Mouse (Mus musculus) MEL (cell line): ENCODE data around the gene Oprl1. TPM values are rescaled to one million over a fixed set of nuclear protein-coding genes. Genes with fewer than 3 reads are reported as not detected.

Source experiments
- DNase-seq: peaks from one replicate; pipeline ENCODE4 v3.0.0; 2011; ENCODE audit warnings: low read depth, low spot score
- H3K27ac ChIP-seq: 2 replicates; pipeline ENCODE4 v1.5.1; 2012; ENCODE audit warnings: low read depth, mild to moderate bottlenecking, control low read depth, low read length, moderate library complexity; ENCODE audit not compliant: control insufficient read depth
- H3K27me3 ChIP-seq, 2 experiments: fragments of 150-350 bp in 1 of 2; sonication (generic) in 1 of 2; 2 replicates each; pipeline ENCODE4 v1.6.1; 2012; ENCODE audit warnings: low read length in 2 of 2, mild to moderate bottlenecking in 2 of 2, improper control_type of control experiment in 1 of 2, moderate library complexity in 1 of 2; ENCODE audit not compliant: insufficient read depth in 2 of 2, control insufficient read depth in 1 of 2
- H3K36me3 ChIP-seq, 2 experiments: 2 replicates each; pipeline ENCODE4 v1.6.1; 2012 to 2014; ENCODE audit warnings: low read length in 2 of 2, improper control_type of control experiment in 1 of 2, inconsistent platforms in 1 of 2, mild to moderate bottlenecking in 1 of 2; ENCODE audit not compliant: insufficient read depth in 2 of 2, control insufficient read depth in 1 of 2
- H3K4me1 ChIP-seq, 2 experiments: fragments of 150-350 bp in 1 of 2; sonication (generic) in 1 of 2; 2 replicates each; pipeline ENCODE4 v1.6.1; 2012; ENCODE audit warnings: low read length in 2 of 2, improper control_type of control experiment in 1 of 2, mild to moderate bottlenecking in 1 of 2; ENCODE audit not compliant: insufficient read depth in 2 of 2, control insufficient read depth in 1 of 2
- H3K4me3 ChIP-seq, 2 experiments: fragments of 150-350 bp in 1 of 2; sonication (generic) in 1 of 2; 2 replicates each; pipeline ENCODE4 v1.5.1; 2012; ENCODE audit warnings: low read depth in 2 of 2, low read length in 2 of 2, mild to moderate bottlenecking in 2 of 2, moderate library complexity in 2 of 2, control low read depth in 1 of 2, improper control_type of control experiment in 1 of 2; ENCODE audit not compliant: control insufficient read depth in 1 of 2, insufficient read depth in 1 of 2
- H3K79me2 ChIP-seq: 2 replicates; pipeline ENCODE4 v1.6.1; 2012; ENCODE audit warnings: mild to moderate bottlenecking, low read length, moderate library complexity; ENCODE audit not compliant: control insufficient read depth, poor library complexity, insufficient read depth
- H3K9ac ChIP-seq: 2 replicates; pipeline ENCODE4 v1.6.1; 2012; ENCODE audit warnings: low read depth, mild to moderate bottlenecking, control low read depth, low read length, moderate library complexity; ENCODE audit not compliant: control insufficient read depth, poor library complexity, severe bottlenecking
- H3K9me3 ChIP-seq: fragments of 150-350 bp; sonication (generic); replicated peaks from 2 replicates; pipeline ENCODE4 v1.6.1; 2012; ENCODE audit warnings: mild to moderate bottlenecking, low read length, improper control_type of control experiment, moderate library complexity; ENCODE audit not compliant: insufficient read depth
- BHLHE40 ChIP-seq: IDR thresholded peaks from 2 replicates; pipeline ENCODE4 v1.6.1; 2012; ENCODE audit warnings: low read depth, mild to moderate bottlenecking, inconsistent platforms, low read length, improper control_type of control experiment, borderline replicate concordance
- CHD2 ChIP-seq: IDR thresholded peaks from 2 replicates; pipeline ENCODE4 v1.6.1; 2011; ENCODE audit warnings: low read length, improper control_type of control experiment
- ELF1 ChIP-seq: IDR thresholded peaks from 2 replicates; pipeline ENCODE4 v1.6.1; 2014; ENCODE audit warnings: low read depth, mild to moderate bottlenecking, inconsistent platforms, low read length, improper control_type of control experiment, moderate library complexity
- GATA1 ChIP-seq: IDR thresholded peaks from 2 replicates; pipeline ENCODE4 v1.6.1; 2011; ENCODE audit warnings: low read depth, low read length, improper control_type of control experiment
- HCFC1 ChIP-seq: IDR thresholded peaks from 2 replicates; pipeline ENCODE4 v1.6.1; 2012; ENCODE audit warnings: low read depth, mild to moderate bottlenecking, inconsistent platforms, low read length, improper control_type of control experiment, moderate library complexity
- JUND ChIP-seq: IDR thresholded peaks from 2 replicates; pipeline ENCODE4 v1.6.1; 2011; ENCODE audit warnings: low read depth, mild to moderate bottlenecking, improper control_type of control experiment, low read length
- MAZ ChIP-seq: IDR thresholded peaks from 2 replicates; pipeline ENCODE4 v1.6.1; 2012; ENCODE audit warnings: low read depth, mild to moderate bottlenecking, inconsistent platforms, low read length, improper control_type of control experiment
- NELFE ChIP-seq: IDR thresholded peaks from 2 replicates; pipeline ENCODE4 v1.6.1; 2011; ENCODE audit warnings: low read depth, low read length, improper control_type of control experiment
- POLR2A ChIP-seq, 2 experiments: IDR thresholded peaks; 2 replicates each; pipeline ENCODE4 v1.6.1; 2011 to 2012; ENCODE audit warnings: low read length in 2 of 2, mild to moderate bottlenecking in 2 of 2, control low read depth in 1 of 2, improper control_type of control experiment in 1 of 2, low read depth in 1 of 2, moderate library complexity in 1 of 2; ENCODE audit not compliant: control insufficient read depth in 1 of 2, insufficient read depth in 1 of 2, poor library complexity in 1 of 2
- POLR2AphosphoS2 ChIP-seq: IDR thresholded peaks from 2 replicates; pipeline ENCODE4 v1.6.1; 2011; ENCODE audit warnings: low read length, improper control_type of control experiment
- POLR2AphosphoS5 ChIP-seq: IDR thresholded peaks from 2 replicates; pipeline ENCODE4 v1.6.1; 2012; ENCODE audit warnings: low read depth, borderline replicate concordance, mild to moderate bottlenecking, inconsistent platforms, low read length, moderate library complexity, mixed read lengths
- SIN3A ChIP-seq: IDR thresholded peaks from 2 replicates; pipeline ENCODE4 v1.6.1; 2012; ENCODE audit warnings: low read length, improper control_type of control experiment, inconsistent platforms
- TAL1 ChIP-seq: IDR thresholded peaks from 2 replicates; pipeline ENCODE4 v1.6.1; 2012; ENCODE audit warnings: mild to moderate bottlenecking, inconsistent platforms, low read length, moderate library complexity, mixed read lengths
- TBP ChIP-seq: IDR thresholded peaks from 2 replicates; pipeline ENCODE4 v1.8.0; 2011; ENCODE audit warnings: low read depth, low read length, improper control_type of control experiment
- USF1 ChIP-seq: IDR thresholded peaks from 2 replicates; pipeline ENCODE4 v1.6.1; 2014; ENCODE audit warnings: low read depth, mild to moderate bottlenecking, inconsistent platforms, low read length, improper control_type of control experiment, moderate library complexity
- polyA plus RNA-seq, 2 experiments: library from polyadenylated mRNA; stranded (reverse) in 1 of 2; unstranded in 1 of 2; fragments of >175 nt in 1 of 2; fragments of >200 nt in 1 of 2; gene quantifications; 2 replicates each; pipeline versions ENCODE4 v1.2.1 to v1.2.4; 2012; ENCODE audit warnings: low replicate concordance in 2 of 2, low read depth in 1 of 2; ENCODE audit not compliant: insufficient read length in 2 of 2, insufficient read depth in 1 of 2, missing spikeins in 1 of 2
- total RNA-seq: library from RNA; depleted of rRNA; stranded (reverse); fragments of 300-350 nt; gene quantifications from 2 replicates; pipeline ENCODE4 v1.2.3, GENCODE M21; 2012

Oprl1 gene
- total and polyA plus RNA-seq, 3 experiments = 0.04 to 0.25 TPM; not detected in 1

- Histone ChIP-seq H3K4me1 (peaks cover 0 to 29% of the 10 kb centered on the region in 2 experiments; a peak in 3 of 4 replicates), H3K9ac (no peak overlapping the region), H3K79me2 (peaks cover 21% of the 10 kb centered on the region), H3K9me3 (no peaks in the 10 kb centered on the region), H3K4me3 (no peak overlapping the region), H3K27me3 (no peaks in the 10 kb centered on the region), H3K36me3 (peaks cover 0 to 18% of the 10 kb centered on the region in 2 experiments; a peak in 2 of 4 replicates), H3K27ac (no peak overlapping the region)
- TF ChIP-seq MAZ = no peak
- no peak for TF ChIP-seq POLR2AphosphoS5
- TF ChIP-seq TAL1 = no peak
- TF ChIP-seq ELF1 = no peak
- no peak for TF ChIP-seq SIN3A
- TF ChIP-seq CHD2 = no peak
- no peak for DNase-seq
Measured at GRCm38 (mm10) chr2:181695776-181696175, 19.0 kb upstream of the Oprl1 start.

- peaks cover 0 to 10% of the 10 kb centered on the region in 2 experiments; a peak in 2 of 4 replicates for H3K36me3 ChIP-seq
- no peak for TF ChIP-seq USF1
- no peak for TF ChIP-seq BHLHE40
- no peak for TF ChIP-seq POLR2AphosphoS2
- no peak for TF ChIP-seq MAZ
- no peak for TF ChIP-seq SIN3A
- TF ChIP-seq, all 39 proteins: peak for 0
- Histone ChIP-seq H3K27me3 (no peaks in the 10 kb centered on the region), H3K4me3 (no peak overlapping the region), H3K79me2 (peaks cover 14% of the 10 kb centered on the region), H3K9ac (no peak overlapping the region), H3K27ac (no peak overlapping the region), H3K9me3 (no peaks in the 10 kb centered on the region), H3K4me1 (peaks cover 0 to 19% of the 10 kb centered on the region in 2 experiments; a peak in 3 of 4 replicates)
- DNase-seq = no peak
Measured at GRCm38 (mm10) chr2:181696801-181697420, 17.9 kb upstream of the Oprl1 start.

- no peak within 1 kb of the TSS for H3K9ac ChIP-seq
- DNase-seq = no peak
- H3K4me1 ChIP-seq = peaks cover 0 to 7% of the 10 kb centered on the region in 2 experiments; a peak in 2 of 4 replicates
- no peaks in the 10 kb centered on the region; a peak in 1 of 4 replicates for H3K36me3 ChIP-seq
- H3K4me3 ChIP-seq = no peak within 1 kb of the TSS
- H3K79me2 ChIP-seq = peaks cover 5% of the 10 kb centered on the region; the same call in 1 of the 2 replicates
- H3K27me3 ChIP-seq = no peaks in the 10 kb centered on the region; a peak in 1 of 4 replicates
- no peak within 1 kb of the TSS for H3K27ac ChIP-seq
- TF ChIP-seq TBP (no peak), POLR2A (IDR thresholded peaks at IDR 0.05; ENCODE audit: control insufficient read depth in 1 of 2, insufficient read depth in 1 of 2, low read depth in 1 of 2, low read length in 2 of 2, poor library complexity in 1 of 2) (no peak), GATA1 (no peak), USF1 (no peak), NELFE (no peak), HCFC1 (no peak), JUND (no peak), POLR2AphosphoS5 (no peak)
- TF ChIP-seq, all 39 proteins: peak for 0
- H3K9me3 ChIP-seq = no peaks in the 10 kb centered on the region
Measured at GRCm38 (mm10) chr2:181698241-181698640, 16.6 kb upstream of the Oprl1 start, which contains the start of gene Lkaaear1. Gene Lkaaear1, minus strand, starts transcription at chr2:181698442.
